Mouse (Mus musculus): Measurements from ENCODE around the gene Fam53b. TPM values are rescaled to one million over a fixed set of nuclear protein-coding genes. Genes with fewer than 3 reads are reported as not detected.
A peak's percentile ranks its signal among the peaks of the same experiment; 100 is the strongest.

Gene Fam53b
- polyA plus RNA-seq, 1 experiment from 2014 or later: 31.2 TPM

- H3K4me3 ChIP-seq (ENCODE audit: low read depth, low read length): no peak overlapping the region
- TF ChIP-seq CTCF (IDR thresholded peaks at IDR 0.05) (no peak), EP300 (IDR thresholded peaks at IDR 0.05) (no peak)
- peak; percentile 57 for ATAC-seq
- no peaks in the 10 kb centered on the region for H3K9me3 ChIP-seq (ENCODE audit: low read length)
- no peaks in the 10 kb centered on the region for H3K27me3 ChIP-seq (replicated peaks; ENCODE audit: insufficient read depth, low read length)
- WGBS: 59% methylated on average over 4 of the region's 4 CpGs
- DNase-seq (ENCODE audit: low spot score): peak; percentile 72
- peaks cover 23% of the 10 kb centered on the region; the same call in 1 of the 2 replicates for H3K4me1 ChIP-seq (ENCODE audit: insufficient read depth, low read depth, low read length)
- no peak overlapping the region for H3K4me2 ChIP-seq (replicated peaks; ENCODE audit: low read depth, low read length)
- no peaks in the 10 kb centered on the region for H3K36me3 ChIP-seq (ENCODE audit: insufficient read depth, low read length)
- H3K9ac ChIP-seq (replicated peaks; ENCODE audit: low read depth): no peak overlapping the region
- peak overlapping the region; percentile 51 for H3K27ac ChIP-seq (ENCODE audit: low read length)
Observed at GRCm38 (mm10) chr7:132729093-132729831, 84.4 kb downstream of the Fam53b start.

- TF ChIP-seq CTCF (IDR thresholded peaks at IDR 0.05) (no peak), EP300 (IDR thresholded peaks at IDR 0.05) (peak; percentile 59; the same call in 1 of the 2 replicates)
- Histone ChIP-seq H3K9ac (replicated peaks; ENCODE audit: low read depth) (no peak overlapping the region), H3K36me3 (ENCODE audit: insufficient read depth, low read length) (no peaks in the 10 kb centered on the region), H3K4me2 (replicated peaks; ENCODE audit: low read depth, low read length) (0 out of 2 replicates have a peak overlapping the region, but pooled peaks have one; percentile 9), H3K27me3 (replicated peaks; ENCODE audit: insufficient read depth, low read length) (no peaks in the 10 kb centered on the region), H3K9me3 (ENCODE audit: low read length) (no peaks in the 10 kb centered on the region), H3K4me1 (ENCODE audit: insufficient read depth, low read depth, low read length) (peaks cover 25% of the 10 kb centered on the region; the same call in 1 of the 2 replicates), H3K27ac (ENCODE audit: low read length) (peak overlapping the region; percentile 71), H3K4me3 (ENCODE audit: low read depth, low read length) (no peak overlapping the region)
- 47% methylated on average over 13 of the region's 13 CpGs for WGBS
- ATAC-seq (peak; percentile 27), DNase-seq (ENCODE audit: low spot score) (peak; percentile 74)
Observed at GRCm38 (mm10) chr7:132726106-132726861, 87.4 kb downstream of the Fam53b start.

- peak overlapping the region; percentile 78 for H3K27ac ChIP-seq (ENCODE audit: low read length)
- WGBS: 55% methylated on average over 5 of the region's 5 CpGs
- H3K4me1 ChIP-seq (ENCODE audit: insufficient read depth, low read depth, low read length): peaks cover 22% of the 10 kb centered on the region; the same call in 1 of the 2 replicates
- H3K27me3 ChIP-seq (replicated peaks; ENCODE audit: insufficient read depth, low read length): no peaks in the 10 kb centered on the region
- ATAC-seq (peak; percentile 90), DNase-seq (ENCODE audit: low spot score) (peak; percentile 92)
- no peak overlapping the region for H3K9ac ChIP-seq (replicated peaks; ENCODE audit: low read depth)
- peak; percentile 26; the same call in 1 of the 2 replicates for TF ChIP-seq CTCF (IDR thresholded peaks at IDR 0.05)
- TF ChIP-seq EP300 (IDR thresholded peaks at IDR 0.05): peak; percentile 98
- no peaks in the 10 kb centered on the region for H3K36me3 ChIP-seq (ENCODE audit: insufficient read depth, low read length)
- no peaks in the 10 kb centered on the region for H3K9me3 ChIP-seq (ENCODE audit: low read length)
- H3K4me3 ChIP-seq (ENCODE audit: low read depth, low read length): no peak overlapping the region
- H3K4me2 ChIP-seq (replicated peaks; ENCODE audit: low read depth, low read length): no peak overlapping the region
Observed at GRCm38 (mm10) chr7:132724501-132725062, 89.1 kb downstream of the Fam53b start.

- Histone ChIP-seq H3K27me3 (replicated peaks; ENCODE audit: insufficient read depth, low read length) (no peaks in the 10 kb centered on the region), H3K9ac (replicated peaks; ENCODE audit: low read depth) (no peak overlapping the region), H3K36me3 (ENCODE audit: insufficient read depth, low read length) (no peaks in the 10 kb centered on the region), H3K4me2 (replicated peaks; ENCODE audit: low read depth, low read length) (no peak overlapping the region), H3K27ac (ENCODE audit: low read length) (peak overlapping the region; percentile 78), H3K4me1 (ENCODE audit: insufficient read depth, low read depth, low read length) (peaks cover 16% of the 10 kb centered on the region; the same call in 1 of the 2 replicates), H3K9me3 (ENCODE audit: low read length) (no peaks in the 10 kb centered on the region), H3K4me3 (ENCODE audit: low read depth, low read length) (no peak overlapping the region)
- DNase-seq (ENCODE audit: low spot score) (peak; percentile 83), ATAC-seq (peak; percentile 53)
- WGBS: 52% methylated on average over 11 of the region's 11 CpGs
- TF ChIP-seq EP300 (IDR thresholded peaks at IDR 0.05): no peak
- TF ChIP-seq CTCF (IDR thresholded peaks at IDR 0.05): no peak
Observed at GRCm38 (mm10) chr7:132723906-132724305, 89.8 kb downstream of the Fam53b start.

GRCm38 (mm10) chr7:132722401-132723370 is 91.0 kb downstream of the Fam53b start:
- DNase-seq (ENCODE audit: low spot score): peak; percentile 52
- H3K36me3 ChIP-seq (ENCODE audit: insufficient read depth, low read length): no peaks in the 10 kb centered on the region
- peak; percentile 10; the same call in 1 of the 2 replicates for ATAC-seq
- no peaks in the 10 kb centered on the region for H3K27me3 ChIP-seq (replicated peaks; ENCODE audit: insufficient read depth, low read length)
- H3K4me1 ChIP-seq (ENCODE audit: insufficient read depth, low read depth, low read length): peaks cover 16% of the 10 kb centered on the region; the same call in 1 of the 2 replicates
- no peaks in the 10 kb centered on the region for H3K9me3 ChIP-seq (ENCODE audit: low read length)
- H3K27ac ChIP-seq (ENCODE audit: low read length): peak overlapping the region; percentile 78
- H3K9ac ChIP-seq (replicated peaks; ENCODE audit: low read depth): no peak overlapping the region
- WGBS: 75% methylated on average over 12 of the region's 12 CpGs
- TF ChIP-seq EP300 (IDR thresholded peaks at IDR 0.05) (peak; percentile 71), CTCF (IDR thresholded peaks at IDR 0.05) (no peak)
- H3K4me2 ChIP-seq (replicated peaks; ENCODE audit: low read depth, low read length): no peak overlapping the region
- no peak overlapping the region for H3K4me3 ChIP-seq (ENCODE audit: low read depth, low read length)

Data from lung, postnatal 0 days (tissue).